Mouse (Mus musculus) megakaryocyte-erythroid progenitor cell, adult 5 weeks (primary cell): Measurements from ENCODE around the gene Kdm4a. TPM values are rescaled to one million over a fixed set of nuclear protein-coding genes. Genes with fewer than 3 reads are reported as not detected.

Source experiments
- polyA plus RNA-seq: library from polyadenylated mRNA; stranded (reverse); fragments of >175 nt; gene quantifications from 2 replicates; pipeline ENCODE4 v1.2.3, GENCODE M21; 2012

Gene Kdm4a
- 23.4 and 31.7 TPM in 2 replicates for polyA plus RNA-seq

DNA sequence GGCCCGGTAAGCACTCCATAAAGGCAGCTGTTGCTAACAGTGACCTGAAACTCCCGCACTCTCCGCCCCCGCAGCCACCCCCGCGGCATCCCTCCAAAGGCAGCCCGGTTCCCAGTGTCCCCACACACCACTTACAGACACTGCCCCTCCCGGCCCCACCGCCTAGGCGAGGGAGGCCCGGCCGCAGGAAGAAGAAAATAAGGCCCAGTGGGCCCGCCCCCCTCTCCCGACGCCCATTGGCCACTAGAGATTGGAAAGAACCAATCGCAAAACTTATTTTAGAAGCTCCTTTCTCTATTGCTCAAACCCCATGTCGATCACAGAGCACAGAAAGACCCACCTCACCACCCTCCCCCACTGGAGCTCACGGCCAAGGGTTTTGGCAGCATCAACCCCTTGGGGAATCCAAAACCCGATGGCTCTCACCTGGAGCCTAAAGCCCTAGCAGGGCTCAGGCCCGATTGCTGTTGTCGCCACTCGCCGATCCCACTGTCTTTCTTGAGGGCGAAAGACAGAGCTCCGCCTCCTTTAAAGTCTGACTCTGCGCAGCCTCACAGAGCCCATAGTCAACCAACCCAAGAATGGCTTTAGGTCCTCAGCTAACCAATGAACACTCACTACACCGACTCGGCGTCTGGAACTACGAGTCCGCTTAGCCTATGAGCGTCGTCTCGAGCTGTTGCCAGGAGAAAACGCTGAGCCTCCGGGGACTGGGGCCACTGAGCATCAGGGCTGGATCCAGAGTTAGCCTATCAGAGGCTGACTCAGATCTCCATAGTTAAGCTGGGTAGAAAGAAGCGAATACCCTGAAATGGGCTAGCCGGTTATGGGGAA, at the start of gene Kdm4a:
TSS of gene Kdm4a (minus strand) at position 577 of the 834 bp plus-strand sequence.

GRCm38 (mm10) chr4:118134485-118135365, 45.1 kb downstream of the Kdm4a start, which contains the start of gene St3gal3:
St3gal3 (minus strand) TSS chr4:118134914.

Other genes with a start within 250 kb of the Kdm4a start
- gene St3gal3, start 45.1 kb downstream of the Kdm4a start, polyA plus RNA-seq = 20.1 and 22.8 TPM in 2 replicates
- gene Ptprf, start 111.4 kb upstream of the Kdm4a start, polyA plus RNA-seq = 0.78 and 1.4 TPM in 2 replicates
- gene Szt2, start 229.2 kb upstream of the Kdm4a start, polyA plus RNA-seq = 62.9 and 83.0 TPM in 2 replicates
- 21.4 and 25.8 TPM in 2 replicates for gene Med8, start 229.3 kb upstream of the Kdm4a start, polyA plus RNA-seq
- gene Elovl1, start 248.1 kb upstream of the Kdm4a start, polyA plus RNA-seq = 65.0 and 83.4 TPM in 2 replicates